Mouse (Mus musculus): ENCODE results near the gene Pknox2.

Gene Pknox2

GRCm38 (mm10) chr9:37051669-37052068 lies 95.5 kb downstream of the Pknox2 start:
- DNase-seq (ENCODE audit: low read depth, low spot score) = no peak

GRCm38 (mm10) chr9:37047490-37047889 lies 99.7 kb downstream of the Pknox2 start:
- no peak for DNase-seq (ENCODE audit: low read depth, low spot score)

DNA sequence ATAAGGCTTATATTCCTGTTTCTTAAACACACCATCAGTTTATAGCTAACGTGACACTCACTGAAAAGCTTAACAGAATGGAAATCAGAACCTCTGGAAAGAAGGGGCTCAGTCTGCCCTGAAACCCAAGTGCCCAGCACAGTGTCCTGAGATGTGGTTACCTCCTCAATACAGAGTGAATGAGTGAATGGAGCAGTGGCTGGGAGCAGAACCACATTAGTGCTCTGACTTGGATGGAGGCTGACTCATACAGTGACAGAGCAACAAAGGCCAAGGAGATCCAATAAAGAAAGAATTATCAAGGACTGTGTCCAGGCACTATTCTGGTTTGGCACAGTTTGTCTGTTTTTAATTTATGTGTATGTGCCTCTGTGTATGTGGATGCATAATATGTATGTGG lies 101.3 kb downstream of the Pknox2 start:
- no peak for DNase-seq (ENCODE audit: low read depth, low spot score)

DNA sequence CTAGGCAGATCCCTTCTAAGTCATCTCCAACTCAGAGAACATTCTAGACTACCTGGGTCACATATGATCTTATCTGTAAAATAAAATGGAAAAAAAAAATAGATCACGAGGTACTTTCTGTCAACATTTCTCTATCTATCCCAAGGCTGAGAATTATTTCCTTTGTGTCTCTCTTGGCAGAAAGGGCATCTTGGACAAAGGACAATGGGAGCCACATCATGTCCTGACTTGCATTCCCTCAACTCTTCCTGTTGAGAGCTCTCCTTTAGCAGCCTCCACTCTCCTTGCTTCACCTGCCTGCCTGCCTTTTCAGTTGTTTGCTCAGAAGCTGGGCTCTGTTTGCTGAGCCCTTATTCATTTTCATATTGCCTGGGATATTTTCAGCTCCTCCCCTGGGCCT lies 103.0 kb downstream of the Pknox2 start:
- DNase-seq (ENCODE audit: low read depth, low spot score) = no peak

DNA sequence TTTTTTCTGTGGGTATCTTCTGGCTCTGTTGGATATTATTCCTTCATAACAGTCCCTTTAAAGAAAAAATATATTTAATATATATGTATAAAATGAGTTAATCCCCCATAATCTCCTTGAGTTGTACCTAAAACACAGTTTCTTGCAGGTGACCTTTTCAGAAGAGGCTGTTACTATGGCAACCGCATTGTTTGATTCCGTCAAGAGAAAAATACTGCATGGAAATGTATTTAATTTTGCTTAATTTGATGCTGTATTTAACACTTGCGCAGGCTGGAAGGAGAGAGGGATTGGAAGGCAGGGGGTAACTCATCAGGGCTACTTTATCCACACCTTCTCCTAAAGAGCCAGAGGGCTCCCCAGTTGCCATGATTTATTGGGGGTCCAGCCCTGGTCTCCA lies 108.3 kb downstream of the Pknox2 start:
- DNase-seq (ENCODE audit: low read depth, low spot score) = no peak

GRCm38 (mm10) chr9:37038445-37038844 lies 108.8 kb downstream of the Pknox2 start:
- no peak for DNase-seq (ENCODE audit: low read depth, low spot score)

DNA sequence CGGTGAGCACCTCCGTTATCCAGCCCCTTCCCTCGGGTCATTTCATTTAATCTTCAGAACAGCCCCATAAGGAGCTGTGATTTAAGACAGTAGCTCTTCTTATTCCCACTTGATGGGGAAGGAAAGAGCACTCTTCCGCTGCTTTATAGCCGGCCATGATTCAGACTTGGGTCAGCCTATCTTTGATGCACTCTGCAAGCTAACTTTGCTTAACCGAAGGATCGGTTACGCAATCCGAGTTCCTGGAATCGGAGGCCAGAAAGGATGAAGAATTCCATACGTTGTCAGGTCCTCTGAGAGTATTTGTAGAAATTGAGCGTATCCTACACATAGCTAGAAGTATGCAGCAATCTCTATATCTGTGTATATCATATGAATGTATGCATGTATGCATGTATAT lies 109.8 kb downstream of the Pknox2 start:
- no peak for DNase-seq (ENCODE audit: low read depth, low spot score)

DNA sequence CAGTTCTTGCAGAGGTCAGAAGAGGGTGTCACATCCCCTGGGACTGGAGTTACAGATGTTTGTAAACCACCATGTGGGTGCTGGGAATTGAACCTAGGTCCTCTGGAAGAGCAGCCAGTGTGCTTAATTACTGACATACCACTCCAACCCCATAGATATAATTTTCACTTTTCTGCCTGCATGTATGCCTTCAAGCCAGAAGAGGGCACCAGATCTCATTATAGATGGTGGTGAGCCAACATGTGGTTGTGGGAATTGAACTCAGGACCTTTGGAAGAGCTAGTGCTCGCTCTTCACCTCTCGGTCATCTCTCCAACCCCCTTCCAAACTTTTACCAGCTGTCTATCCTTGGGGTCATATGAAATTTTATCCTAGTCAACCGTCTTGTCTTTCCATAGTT lies 112.0 kb downstream of the Pknox2 start:
- no peak for DNase-seq (ENCODE audit: low read depth, low spot score)

DNA sequence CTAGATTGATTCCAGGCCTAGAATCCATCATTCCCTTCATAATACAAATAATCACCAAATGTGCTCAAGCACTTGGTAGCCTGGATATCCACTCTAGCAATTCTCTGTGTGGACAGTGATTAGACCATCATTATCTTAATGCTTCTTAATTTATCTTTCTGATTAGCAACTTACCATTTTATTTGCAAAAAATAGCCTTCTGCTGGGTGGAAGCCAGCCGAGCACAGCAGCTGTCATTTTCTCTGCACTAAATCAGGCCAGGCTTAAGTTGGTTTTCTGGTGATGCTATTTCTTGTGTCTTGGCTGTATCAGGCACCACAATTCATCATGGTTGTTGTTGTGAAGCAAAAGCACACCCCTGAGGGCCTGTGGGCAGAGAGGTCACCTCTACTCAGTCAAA lies 112.9 kb downstream of the Pknox2 start:
- no peak for DNase-seq (ENCODE audit: low read depth, low spot score)

DNA sequence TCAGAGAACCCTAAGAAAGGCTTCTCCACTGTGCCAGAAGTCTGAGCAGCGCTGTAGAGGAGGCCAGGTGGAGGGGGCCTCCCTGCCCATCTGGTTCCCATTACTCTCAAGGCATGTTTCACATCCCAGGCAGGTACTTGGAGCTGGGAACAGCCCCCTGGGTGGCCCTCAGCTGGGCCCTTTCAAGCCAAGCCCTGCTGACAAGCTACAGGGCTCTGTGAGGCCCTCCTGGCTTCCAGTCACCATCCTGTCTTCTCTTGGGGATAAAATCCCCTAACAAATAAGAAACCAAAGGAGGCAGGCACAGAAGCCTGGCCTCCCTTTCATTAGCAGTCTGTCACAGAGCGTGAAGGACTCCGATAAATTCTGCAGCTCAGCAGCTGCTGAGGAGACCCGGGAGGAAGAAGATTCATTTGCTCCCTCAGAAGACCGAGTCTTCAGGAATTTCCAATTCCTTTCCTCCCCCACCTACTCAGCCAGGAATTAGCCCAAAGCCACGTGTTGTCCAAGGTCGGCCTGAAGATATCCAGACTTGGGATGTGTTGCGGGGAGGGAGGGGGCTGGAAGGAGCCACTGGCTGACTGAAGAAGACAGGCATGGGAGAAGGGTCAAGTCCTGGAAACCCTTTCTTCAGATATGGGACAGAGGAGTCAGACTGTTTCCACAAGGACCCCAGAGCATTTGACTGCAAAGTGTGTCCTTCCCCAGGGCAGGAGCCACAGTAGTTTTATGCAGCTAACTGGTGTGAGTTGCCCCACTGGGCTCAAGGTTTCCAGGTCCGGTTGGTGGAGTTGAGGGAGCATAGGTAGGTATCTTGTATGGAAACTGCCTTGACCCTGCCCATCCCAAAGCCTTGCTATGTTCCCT lies 116.6 kb downstream of the Pknox2 start:
- peak; percentile 95 for DNase-seq (ENCODE audit: low read depth, low spot score)

GRCm38 (mm10) chr9:37029811-37030346 lies 117.3 kb downstream of the Pknox2 start:
- DNase-seq (ENCODE audit: low read depth, low spot score) = no peak

- DNase-seq (ENCODE audit: low read depth, low spot score) = no peak
Observed at GRCm38 (mm10) chr9:37027825-37028575, 119.2 kb downstream of the Pknox2 start.

DNA sequence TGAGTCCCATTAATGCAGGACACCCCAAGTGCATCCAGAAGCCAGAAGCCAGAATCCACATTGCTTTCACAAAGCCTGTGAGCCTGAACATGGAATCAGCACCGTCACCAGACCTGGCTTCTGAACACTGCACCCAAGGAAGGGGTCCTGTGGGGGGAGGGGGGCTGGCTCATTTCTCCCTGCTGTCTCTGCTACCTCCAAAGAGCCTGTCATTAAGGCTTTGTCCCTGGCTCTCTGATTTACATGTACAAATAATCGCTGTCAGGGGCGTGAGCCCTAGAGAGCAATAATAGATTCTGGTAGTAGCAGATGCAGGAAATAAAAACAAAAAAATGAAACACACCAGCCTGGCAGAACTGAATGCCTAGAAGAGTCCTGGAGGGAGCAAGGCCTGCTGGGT lies 121.3 kb downstream of the Pknox2 start:
- no peak for DNase-seq (ENCODE audit: low read depth, low spot score)

DNA sequence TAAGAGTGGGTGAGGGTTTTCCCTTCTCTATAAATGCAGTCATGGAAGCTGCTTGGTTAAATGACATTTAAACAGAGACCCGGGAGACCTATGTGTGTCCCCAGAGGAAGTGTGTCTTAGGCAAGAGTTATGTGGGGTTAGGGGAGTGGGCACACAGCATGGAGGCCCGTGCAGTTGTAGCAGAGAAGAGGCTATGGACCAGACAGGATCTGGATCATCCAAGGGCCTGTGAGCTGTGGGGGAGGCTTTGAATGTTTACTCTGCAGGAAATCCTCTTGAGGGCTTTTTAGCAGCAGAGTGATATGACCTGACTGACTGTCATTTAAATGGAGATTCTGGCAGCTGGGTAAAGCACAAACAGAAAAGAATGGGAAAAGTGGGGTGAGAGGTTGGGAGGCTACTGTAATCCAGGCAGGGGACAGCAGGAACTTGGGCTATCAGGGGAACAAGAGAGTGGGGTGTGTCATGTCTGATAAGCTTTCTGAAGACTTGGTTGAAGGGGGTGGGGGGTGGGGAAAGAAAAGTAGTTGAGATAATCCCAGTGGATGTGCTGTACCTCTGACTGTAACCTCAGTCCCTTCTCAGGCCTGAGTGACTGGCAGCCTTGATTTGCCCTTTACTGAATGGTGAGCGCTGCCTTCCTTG lies 125.5 kb downstream of the Pknox2 start:
- DNase-seq (ENCODE audit: low read depth, low spot score) = no peak

DNA sequence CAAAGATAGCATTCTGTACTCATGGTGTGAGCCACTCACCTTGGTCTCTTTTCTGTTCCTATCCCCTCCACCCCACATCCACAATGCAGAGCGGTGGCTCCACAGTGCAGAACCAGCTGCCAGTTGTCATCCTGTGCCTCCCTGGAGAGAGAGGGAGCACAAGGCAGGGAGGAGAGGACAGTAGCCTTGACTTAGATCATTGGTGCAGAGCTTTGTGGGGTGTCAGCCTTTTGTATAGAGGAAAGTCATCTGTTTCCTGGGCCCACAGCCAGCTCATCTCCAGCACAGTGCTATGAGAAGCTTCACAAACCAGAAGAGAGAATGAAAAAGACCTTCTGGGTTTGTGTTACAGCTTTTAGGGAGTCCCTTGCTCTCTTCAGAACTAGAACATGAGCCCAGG lies 129.1 kb downstream of the Pknox2 start:
- DNase-seq (ENCODE audit: low read depth, low spot score) = no peak

- no peak for DNase-seq (ENCODE audit: low read depth, low spot score)
Observed at GRCm38 (mm10) chr9:37017169-37017568, 130.0 kb downstream of the Pknox2 start.

DNA sequence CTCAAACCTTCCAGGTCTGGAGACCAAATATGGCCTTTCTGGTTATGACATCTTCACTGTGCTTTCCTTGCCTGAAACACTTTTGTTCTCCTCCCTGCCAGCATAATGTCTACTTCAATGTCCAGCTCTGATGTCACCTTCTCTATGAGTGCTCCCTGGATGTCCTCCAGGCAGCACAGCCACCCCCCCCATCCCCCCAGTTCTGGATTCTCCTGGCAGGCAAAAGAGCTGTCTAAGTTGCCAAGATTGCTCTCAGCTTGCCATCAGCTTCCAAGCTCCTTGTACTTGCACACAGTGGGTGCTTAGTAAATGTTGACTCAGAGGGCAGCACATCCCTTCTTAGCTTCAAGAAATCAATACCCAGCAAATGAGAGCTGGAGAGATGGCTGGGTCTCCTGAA lies 131.0 kb downstream of the Pknox2 start:
- DNase-seq (ENCODE audit: low read depth, low spot score) = no peak

DNA sequence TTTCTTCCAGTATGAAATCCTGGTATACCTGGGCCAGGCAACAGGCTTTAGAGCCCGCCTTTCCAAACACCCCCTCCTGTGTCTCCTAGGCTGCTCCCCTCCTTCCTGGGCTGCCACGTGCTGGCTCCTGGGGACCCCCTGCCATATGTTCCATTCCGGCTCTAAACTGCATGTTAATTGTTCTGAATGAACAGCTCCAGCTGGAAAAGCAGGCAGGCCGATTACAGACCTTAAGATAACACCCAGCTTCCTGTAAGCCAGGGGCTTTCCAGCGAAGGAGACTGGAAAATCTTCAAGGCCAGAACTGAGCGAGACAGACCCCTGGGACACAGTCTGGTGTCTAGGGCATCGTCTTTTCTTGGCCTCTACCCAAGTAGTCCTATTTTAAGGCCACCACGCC lies 133.6 kb downstream of the Pknox2 start:
- DNase-seq (ENCODE audit: low read depth, low spot score) = no peak

DNA sequence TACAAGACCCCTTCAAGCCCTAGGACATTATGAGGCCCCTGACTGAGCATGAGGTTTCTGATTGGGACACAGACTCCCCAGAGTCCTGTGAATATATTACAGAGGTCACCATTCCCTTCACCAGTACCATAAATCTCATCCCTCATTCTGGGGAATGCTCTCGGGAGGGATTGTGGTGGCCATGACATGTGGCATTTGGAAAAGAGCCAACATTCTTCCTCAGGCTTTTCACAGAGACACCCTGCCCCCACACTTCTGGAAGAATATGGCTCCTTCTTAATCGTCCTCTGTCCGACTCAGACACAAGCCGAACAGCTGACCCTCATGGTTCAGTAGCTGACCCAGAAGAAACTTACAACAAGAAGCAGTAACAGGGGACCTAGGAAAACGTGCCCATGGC lies 139.1 kb downstream of the Pknox2 start:
- no peak for DNase-seq (ENCODE audit: low read depth, low spot score)

DNA sequence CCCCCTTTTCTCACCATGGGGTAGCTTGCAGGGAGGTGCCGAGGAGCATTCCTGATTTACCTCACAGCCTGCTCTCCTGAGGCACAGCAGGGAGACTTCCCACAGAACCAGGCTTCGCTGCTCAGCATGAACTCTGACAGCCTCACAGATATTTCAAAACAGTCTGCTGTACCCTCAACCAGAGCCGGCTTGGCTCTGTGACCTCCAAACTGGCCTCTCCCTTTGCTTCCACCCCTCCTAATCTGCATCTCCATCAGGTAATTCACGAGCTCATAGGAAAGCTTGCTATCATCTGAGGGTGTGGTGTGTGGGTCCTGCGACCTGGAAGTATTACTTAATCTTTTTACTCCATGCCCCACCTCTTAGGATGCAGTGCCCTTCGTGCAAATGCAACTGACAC lies 142.5 kb downstream of the Pknox2 start:
- DNase-seq (ENCODE audit: low read depth, low spot score) = no peak

DNA sequence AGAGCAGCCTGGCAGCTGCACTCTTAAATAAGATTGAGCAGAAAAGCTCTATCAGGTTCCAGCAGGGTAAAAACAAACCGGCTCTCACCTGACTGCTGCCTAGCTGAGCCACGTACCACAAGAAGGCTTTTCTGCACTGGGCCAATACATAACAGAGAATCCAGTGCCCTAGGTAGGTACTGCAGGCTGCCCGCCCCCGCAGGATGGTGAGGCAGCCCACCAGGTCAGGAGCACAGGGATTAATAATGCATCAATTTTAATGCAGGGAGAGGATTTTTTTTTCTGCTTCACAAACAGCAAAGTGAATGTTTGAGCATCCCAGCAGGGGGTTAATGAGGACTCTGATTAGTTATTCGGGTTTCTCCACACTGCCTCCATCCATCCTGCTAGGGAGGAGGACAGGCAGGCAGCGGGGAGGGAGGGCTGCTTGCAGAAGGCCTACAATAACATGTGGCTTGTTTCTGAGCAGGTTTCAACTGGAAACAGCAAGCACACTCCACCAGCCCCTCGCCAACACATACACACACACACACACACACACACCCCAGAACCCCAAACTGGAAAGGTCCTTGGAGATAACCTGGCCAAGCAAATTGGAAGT lies 145.2 kb downstream of the Pknox2 start:
- peak; percentile 35 for DNase-seq (ENCODE audit: low read depth, low spot score)

DNA sequence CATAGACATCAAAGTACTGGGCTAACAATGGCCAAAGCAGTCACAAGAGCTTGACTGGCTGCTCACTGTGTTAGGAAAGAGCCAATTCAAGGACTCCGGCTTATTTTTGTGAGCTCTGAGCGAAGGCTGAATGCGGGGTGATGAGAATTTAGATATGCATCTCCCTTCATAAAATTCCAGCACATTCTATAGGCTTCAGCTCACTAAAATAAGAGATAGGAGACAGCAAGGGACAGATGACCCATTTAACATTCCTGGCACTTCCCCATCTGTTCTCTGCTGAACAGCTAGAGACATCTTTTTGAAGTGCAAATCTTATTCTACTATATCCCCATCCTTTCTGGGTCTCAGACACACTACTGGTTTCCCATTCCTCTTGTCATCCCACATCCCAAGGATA lies 147.8 kb downstream of the Pknox2 start:
- DNase-seq (ENCODE audit: low read depth, low spot score) = no peak

Data from forelimb bud, embryonic 11.5 days (tissue).